Mouse (Mus musculus): Measurements from ENCODE around the gene Tmco1. TPM values are rescaled to one million over a fixed set of nuclear protein-coding genes. Genes with fewer than 3 reads are reported as not detected.

Gene Tmco1
- total RNA-seq (2023) = 23.6 and 32.6 TPM in 2 replicates

GRCm38 (mm10) chr1:167308261-167309054, at the start of gene Tmco1:
TSS of gene Tmco1 (plus strand) at chr1:167308378.

DNA sequence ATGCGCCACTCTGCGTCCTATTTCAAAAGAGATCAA, 23.0 kb upstream of the Tmco1 start, which contains the start of gene Uck2:
TSS of gene Uck2 (minus strand) at position 1 of the 36 bp plus-strand sequence.

GRCm38 (mm10) chr1:167349815-167350596, 41.8 kb downstream of the Tmco1 start, which contains the start of gene Aldh9a1:
TSS of gene Aldh9a1 (plus strand) at chr1:167349991.

Other genes with a start within 250 kb of the Tmco1 start
- gene Uck2, start 23.1 kb upstream of the Tmco1 start, total RNA-seq (2023) = 26.1 and 32.7 TPM in 2 replicates
- 24.6 and 30.5 TPM in 2 replicates for gene Aldh9a1, start 41.6 kb downstream of the Tmco1 start, total RNA-seq (2023)
- 3.8 and 4.1 TPM in 2 replicates for gene Mgst3, start 85.5 kb downstream of the Tmco1 start, total RNA-seq (2023)
- gene Lrrc52, start 158.4 kb downstream of the Tmco1 start, total RNA-seq (2023) = not detected in 2 replicates